Mouse (Mus musculus) olfactory bulb, adult 2 months (tissue): ENCODE data around the gene Cdt1.

Source experiments
- CTCF ChIP-seq: fragments of 200-500 bp; IDR thresholded peaks from 2 replicates; pipeline ENCODE4 v1.5.1; 2012; ENCODE audit warnings: low read depth, mild to moderate bottlenecking, low read length, moderate library complexity; ENCODE audit not compliant: insufficient read depth
- POLR2A ChIP-seq: fragments of 200-500 bp; IDR thresholded peaks from 2 replicates; pipeline ENCODE4 v1.6.1; 2012; ENCODE audit warnings: mild to moderate bottlenecking, low read depth, low read length, moderate library complexity; ENCODE audit not compliant: insufficient read depth

DNA sequence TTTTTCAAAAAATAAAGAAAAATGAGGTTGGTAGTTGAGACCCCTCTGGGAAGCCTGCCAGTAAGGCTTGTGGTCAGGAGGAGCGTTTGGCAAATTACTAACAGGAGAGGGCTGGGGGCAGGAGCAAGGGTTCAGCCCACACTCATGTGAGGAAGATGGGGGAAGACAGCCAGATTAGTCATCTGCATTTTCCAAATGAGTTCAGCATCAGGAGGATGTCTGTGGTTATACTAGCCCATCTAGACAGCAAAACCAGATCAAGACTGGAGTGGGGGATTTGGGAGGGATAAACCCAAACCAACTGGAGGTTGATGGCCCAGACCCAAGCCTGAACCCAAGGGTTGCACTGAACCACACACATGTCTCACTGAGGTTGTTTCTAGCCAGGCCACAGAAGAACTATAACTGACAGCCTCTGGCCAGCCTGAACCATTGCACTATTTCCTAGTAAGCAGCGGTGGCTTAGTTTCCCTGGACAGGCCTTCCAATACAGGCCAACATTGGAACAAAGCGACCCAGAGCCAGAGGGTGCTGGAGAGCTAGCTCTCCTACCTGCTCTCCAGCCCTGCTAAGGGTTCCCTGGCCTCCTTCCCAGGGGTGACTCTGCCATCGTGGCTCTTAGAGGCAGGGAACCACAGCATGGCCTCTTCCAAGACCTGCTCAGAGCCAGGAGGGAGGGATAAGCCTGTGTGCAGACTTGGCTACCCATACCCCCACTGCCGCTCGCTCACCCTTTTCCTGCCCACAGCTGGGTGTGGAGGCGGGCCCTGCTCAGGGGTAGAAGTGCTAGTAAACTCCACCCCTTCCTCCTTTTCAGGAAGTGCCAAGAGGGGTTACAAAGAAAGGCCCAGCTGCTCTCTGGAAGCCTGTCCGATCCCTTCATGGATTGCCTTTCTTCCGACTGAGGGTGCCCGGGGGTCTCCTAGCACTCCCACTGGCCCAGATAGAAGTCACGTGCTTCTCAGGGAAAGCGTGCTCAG lies 11.5 kb upstream of the Cdt1 start:
- no peak for TF ChIP-seq POLR2A
- no peak for TF ChIP-seq CTCF
